Mouse (Mus musculus) hindbrain, embryonic 11.5 days (tissue): ENCODE measurements around the gene Cbarp. TPM values are rescaled to one million over a fixed set of nuclear protein-coding genes. Genes with fewer than 3 reads are reported as not detected.

Experiments used
- ATAC-seq: fragments of 200-750 bp; cut with Nextera tagmentation; 2 replicates; pipeline ENCODE4 v1.8.0; 2017; ENCODE audit warnings: mild to moderate bottlenecking, moderate TSS enrichment, moderate library complexity; ENCODE audit not compliant: low FRiP score
- DNase-seq: peaks from one replicate; pipeline ENCODE4 v3.0.0-alpha.2; 2015; ENCODE audit warnings: low spot score
- H3K27ac ChIP-seq: fragments of 300-500 bp; sonication (generic); 2 replicates; pipeline ENCODE4 v1.5.1; 2014; ENCODE audit warnings: mild to moderate bottlenecking, low read depth, low read length
- H3K27me3 ChIP-seq: fragments of 300-500 bp; sonication (generic); 2 replicates; pipeline ENCODE4 v1.6.1; 2014; ENCODE audit warnings: mild to moderate bottlenecking, low read length, moderate library complexity, mixed read lengths; ENCODE audit not compliant: control insufficient read depth, insufficient read depth
- H3K36me3 ChIP-seq: fragments of 300-500 bp; sonication (generic); 2 replicates; pipeline ENCODE4 v1.6.1; 2014; ENCODE audit warnings: mild to moderate bottlenecking, low read length, moderate library complexity, mixed read lengths; ENCODE audit not compliant: control insufficient read depth, insufficient read depth
- H3K4me1 ChIP-seq: fragments of 300-500 bp; sonication (generic); replicated peaks from 2 replicates; pipeline ENCODE4 v1.6.1; 2014; ENCODE audit warnings: low read length, mixed read lengths; ENCODE audit not compliant: control insufficient read depth, insufficient read depth
- H3K4me2 ChIP-seq: fragments of 300-500 bp; sonication (generic); replicated peaks from 2 replicates; pipeline ENCODE4 v1.6.1; 2014; ENCODE audit warnings: mild to moderate bottlenecking, low read depth, low read length
- H3K4me3 ChIP-seq: fragments of 300-500 bp; sonication (generic); 2 replicates; pipeline ENCODE4 v1.5.1; 2014; ENCODE audit warnings: low read depth, low read length
- H3K9ac ChIP-seq: fragments of 300-500 bp; sonication (generic); 2 replicates; pipeline ENCODE4 v1.6.1; 2014; ENCODE audit warnings: low read depth, low read length
- H3K9me3 ChIP-seq: fragments of 300-500 bp; sonication (generic); 2 replicates; pipeline ENCODE4 v1.6.1; 2016; ENCODE audit warnings: low read length; ENCODE audit not compliant: control insufficient read depth
- whole genome bisulfite sequencing: fragments of 180-500 bp; shearing (Covaris S2); extraction: QIAGEN DNeasy Blood & Tissue Kit; methylation state at CpG from one replicate; pipeline ENCODE4 v1.1.7; 2014; 5-methylcytosine and 5-hydroxymethylcytosine counted together
- polyA plus RNA-seq: library from polyadenylated mRNA; unstranded; fragments of >200 nt; fragmentation: Nextera tagmentation; extraction: Ambion mirVana; gene quantifications from 2 replicates; pipeline ENCODE4 v1.2.1, GENCODE M21; 2014

Cbarp gene
- polyA plus RNA-seq, 1 experiment from 2014 or later = 16.7 TPM

DNA sequence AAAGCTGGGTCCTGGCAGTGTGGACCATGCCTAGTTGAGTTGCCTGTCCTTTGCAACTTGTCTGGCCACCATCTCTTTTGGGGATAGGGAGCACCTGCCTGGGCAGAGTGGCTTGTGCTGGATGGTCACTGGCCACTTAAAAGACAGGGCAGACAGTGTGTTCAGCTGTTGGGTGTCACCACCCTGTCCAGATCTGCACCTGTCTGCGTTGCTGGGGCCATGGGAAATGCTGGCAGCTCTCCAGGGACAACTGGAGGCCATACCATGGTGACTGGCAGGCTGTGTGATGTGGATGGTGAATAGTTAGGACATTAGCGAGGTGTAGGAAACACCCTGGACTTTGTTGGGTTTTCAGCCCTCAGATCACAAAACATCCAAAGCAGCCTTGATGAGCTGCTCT is 20.5 kb downstream of the Cbarp start:
- DNase-seq (no peak), ATAC-seq (no peak)
- H3K9ac ChIP-seq = no peak overlapping the region
- no peaks in the 10 kb centered on the region for H3K27me3 ChIP-seq
- H3K4me2 ChIP-seq = no peak overlapping the region
- WGBS = 88% methylated on average over 2 of the region's 2 CpGs
- H3K9me3 ChIP-seq = no peaks in the 10 kb centered on the region
- H3K36me3 ChIP-seq = peaks cover 5% of the 10 kb centered on the region; the same call in 1 of the 2 replicates
- peaks cover 16% of the 10 kb centered on the region for H3K4me1 ChIP-seq
- no peak overlapping the region for H3K4me3 ChIP-seq
- no peak overlapping the region for H3K27ac ChIP-seq

DNA sequence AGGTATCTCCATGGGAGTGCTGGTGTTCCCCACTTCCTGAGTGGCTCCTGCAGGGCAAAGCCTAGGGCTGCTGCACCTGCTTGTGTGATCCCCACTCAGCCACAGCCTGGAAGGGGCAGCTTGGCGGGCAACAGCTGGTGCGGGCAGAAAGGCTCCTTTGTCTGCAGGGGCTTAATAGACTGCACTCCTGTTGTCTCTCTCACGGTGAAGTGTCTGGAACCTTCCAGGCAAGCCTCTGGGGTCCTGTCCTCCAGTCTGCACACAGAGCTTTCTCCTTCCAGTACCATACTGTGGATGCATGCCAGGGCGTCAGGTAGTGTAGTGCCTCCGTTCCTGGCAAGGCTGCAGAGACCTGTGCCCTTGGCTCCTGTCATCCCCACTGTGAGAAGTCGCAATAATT is 22.1 kb downstream of the Cbarp start:
- ATAC-seq (no peak), DNase-seq (no peak)
- WGBS = 62% methylated on average over 6 of the region's 6 CpGs
- Histone ChIP-seq H3K27me3 (no peaks in the 10 kb centered on the region), H3K27ac (peak overlapping the region; percentile 24; the same call in 1 of the 2 replicates), H3K4me2 (peak overlapping the region; percentile 11; the same call in 1 of the 2 replicates), H3K36me3 (no peaks in the 10 kb centered on the region), H3K4me3 (peak overlapping the region; percentile 94; the same call in 1 of the 2 replicates), H3K4me1 (peaks cover 16% of the 10 kb centered on the region), H3K9ac (no peak overlapping the region), H3K9me3 (no peaks in the 10 kb centered on the region)

DNA sequence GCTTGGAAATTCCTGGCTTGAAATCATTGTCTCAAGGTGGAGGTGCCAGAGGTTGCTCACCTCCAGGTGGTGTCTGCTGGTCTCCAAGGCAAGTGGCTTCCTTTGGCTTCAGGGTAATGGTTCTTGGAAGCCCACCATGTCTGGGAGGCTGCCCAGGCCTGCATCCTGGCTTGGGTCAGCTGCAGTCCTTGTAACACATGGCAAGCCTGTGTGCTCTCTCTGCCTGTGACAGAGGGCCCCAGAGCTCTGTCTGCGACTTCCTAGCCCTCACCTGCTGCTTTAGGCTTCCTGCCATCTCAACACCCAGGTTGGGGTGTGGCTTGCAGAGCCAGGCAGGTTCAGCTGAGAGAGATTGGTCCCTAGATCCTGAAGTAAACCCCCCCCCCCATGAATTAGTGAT is 22.9 kb downstream of the Cbarp start:
- peak overlapping the region; percentile 94 for H3K4me3 ChIP-seq
- ATAC-seq = no peak
- H3K4me1 ChIP-seq = peaks cover 16% of the 10 kb centered on the region
- no peaks in the 10 kb centered on the region for H3K9me3 ChIP-seq
- H3K9ac ChIP-seq = peak overlapping the region; percentile 84; the same call in 1 of the 2 replicates
- no peaks in the 10 kb centered on the region for H3K27me3 ChIP-seq
- H3K4me2 ChIP-seq = peak overlapping the region; percentile 58
- no peaks in the 10 kb centered on the region for H3K36me3 ChIP-seq
- DNase-seq = no peak
- WGBS = 64% methylated on average over 1 of the region's 1 CpGs
- H3K27ac ChIP-seq = no peak overlapping the region

DNA sequence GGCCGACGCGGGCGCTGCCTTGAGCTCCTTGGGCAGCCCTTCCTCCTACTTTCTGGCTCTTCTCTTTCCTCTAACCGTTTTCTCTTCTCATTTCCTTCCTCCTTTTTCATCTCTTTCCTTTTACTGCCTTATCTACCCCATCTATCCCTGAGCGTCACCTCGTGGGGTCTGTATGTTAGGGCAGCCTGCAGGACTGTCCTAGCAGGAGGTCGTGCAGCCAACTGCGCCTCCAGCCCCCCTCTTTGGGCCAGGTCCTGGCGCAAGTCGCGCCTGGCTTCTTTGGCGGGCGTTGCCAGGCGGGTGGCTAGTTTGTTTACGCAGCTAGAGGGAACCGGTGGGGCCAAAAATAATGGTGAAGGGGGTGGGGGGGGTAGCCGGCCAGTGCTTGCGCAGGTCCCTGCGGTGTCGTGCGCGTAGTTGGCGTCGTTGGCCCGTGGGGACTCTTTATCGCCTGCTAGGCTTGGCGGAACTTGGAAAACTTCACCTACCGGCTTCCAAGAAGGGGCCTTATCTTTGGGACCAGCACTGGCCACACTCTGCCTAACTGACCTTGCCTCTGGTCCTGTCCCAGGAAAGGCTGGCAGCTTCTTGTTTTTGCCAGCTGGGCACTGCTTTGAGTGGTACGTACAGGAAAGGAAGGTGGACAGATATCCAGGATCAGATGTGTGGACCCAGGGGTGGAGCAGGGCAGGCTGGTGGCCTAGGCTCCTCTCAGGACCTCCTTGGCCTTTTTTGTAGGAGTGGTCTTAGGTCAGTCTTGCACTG is 23.5 kb downstream of the Cbarp start:
- Histone ChIP-seq H3K27ac (no peak overlapping the region), H3K4me1 (peaks cover 16% of the 10 kb centered on the region), H3K4me3 (peak overlapping the region; percentile 94), H3K27me3 (no peaks in the 10 kb centered on the region), H3K4me2 (peak overlapping the region; percentile 58), H3K36me3 (no peaks in the 10 kb centered on the region), H3K9ac (peak overlapping the region; percentile 84), H3K9me3 (no peaks in the 10 kb centered on the region)
- ATAC-seq = no peak
- DNase-seq = no peak
- WGBS = 5% methylated on average over 30 of the region's 30 CpGs

DNA sequence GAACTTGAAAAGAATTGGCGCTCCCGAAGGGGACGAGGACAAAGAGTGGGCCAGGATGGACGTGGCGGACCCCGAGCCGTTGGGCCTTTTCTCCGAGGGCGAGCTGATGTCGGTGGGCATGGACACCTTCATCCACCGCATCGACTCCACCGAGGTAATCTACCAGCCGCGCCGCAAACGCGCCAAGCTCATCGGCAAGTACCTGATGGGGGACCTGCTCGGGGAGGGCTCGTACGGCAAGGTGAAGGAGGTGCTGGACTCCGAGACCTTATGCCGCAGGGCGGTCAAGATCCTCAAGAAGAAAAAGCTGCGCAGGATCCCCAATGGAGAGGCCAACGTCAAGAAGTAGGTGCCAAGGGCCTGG is 24.1 kb downstream of the Cbarp start:
- DNase-seq = peak; percentile 58
- Histone ChIP-seq H3K36me3 (no peaks in the 10 kb centered on the region), H3K27ac (no peak overlapping the region), H3K4me3 (peak overlapping the region; percentile 94), H3K4me2 (peak overlapping the region; percentile 58), H3K4me1 (peaks cover 16% of the 10 kb centered on the region), H3K27me3 (no peaks in the 10 kb centered on the region), H3K9me3 (no peaks in the 10 kb centered on the region), H3K9ac (peak overlapping the region; percentile 84)
- ATAC-seq = no peak
- under 1% methylated on average over 27 of the region's 27 CpGs for WGBS

DNA sequence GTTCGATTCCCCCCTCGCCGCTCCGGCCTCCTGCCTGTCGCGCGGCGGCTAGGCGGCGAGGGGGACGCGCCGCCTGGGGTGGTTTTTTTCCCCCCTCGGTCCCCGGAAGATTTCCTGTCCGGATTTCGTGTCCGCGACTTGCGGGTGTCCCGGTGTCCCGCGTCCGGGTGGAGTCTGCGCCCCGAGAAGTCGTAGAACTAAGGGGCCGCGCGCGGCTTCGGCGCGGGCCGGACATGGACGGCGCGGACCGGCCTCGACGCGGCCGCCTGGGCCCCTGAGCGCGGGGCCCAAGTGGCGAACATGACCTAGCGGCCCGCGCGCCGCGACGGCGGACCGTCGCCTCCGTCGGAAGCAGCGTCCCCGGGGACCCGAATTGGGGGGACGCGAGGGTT is 24.7 kb downstream of the Cbarp start:
- H3K9ac ChIP-seq = peak overlapping the region; percentile 84
- no peaks in the 10 kb centered on the region for H3K36me3 ChIP-seq
- peak overlapping the region; percentile 94 for H3K4me3 ChIP-seq
- no peaks in the 10 kb centered on the region for H3K27me3 ChIP-seq
- H3K9me3 ChIP-seq = no peaks in the 10 kb centered on the region
- peak overlapping the region; percentile 58 for H3K4me2 ChIP-seq
- 1% methylated on average over 50 of the region's 63 CpGs for WGBS
- H3K27ac ChIP-seq = peak overlapping the region; percentile 65; the same call in 1 of the 2 replicates
- no peak for ATAC-seq
- no peak for DNase-seq
- H3K4me1 ChIP-seq = peaks cover 16% of the 10 kb centered on the region

DNA sequence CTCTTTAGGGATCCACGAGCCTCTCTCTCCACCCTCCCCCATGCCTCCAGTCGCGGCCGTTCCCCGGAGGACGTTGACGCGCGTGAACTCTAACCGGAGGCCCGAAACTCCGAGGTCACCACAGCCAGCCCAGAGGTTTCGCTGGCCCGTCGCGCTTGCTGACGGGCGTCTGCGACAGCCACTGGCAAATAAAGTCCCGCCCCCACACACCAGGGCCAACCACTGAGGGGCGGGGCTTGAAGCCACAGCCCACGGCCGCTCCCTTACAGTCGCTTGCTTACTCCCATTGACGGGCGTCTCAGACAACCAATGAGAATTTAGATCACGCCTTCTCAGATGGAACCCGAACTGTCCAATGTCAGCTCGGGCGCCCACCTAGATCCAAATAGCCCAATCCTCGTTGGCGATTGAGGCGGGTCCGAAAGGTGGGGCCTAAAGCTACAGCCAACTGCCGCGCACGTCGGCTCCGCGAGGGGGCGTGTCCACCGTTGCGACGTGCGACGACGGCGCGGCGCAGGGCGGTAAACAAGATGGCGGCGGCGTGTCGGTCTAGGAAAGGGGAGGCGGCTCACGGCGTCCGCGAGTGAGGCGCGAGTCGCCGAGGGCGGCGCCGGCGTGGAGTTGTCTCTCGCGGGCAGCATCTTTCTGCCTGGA is 25.2 kb downstream of the Cbarp start, which contains the start of gene Stk11:
Gene Stk11, plus strand, starts transcription at position 514 of the 654 bp plus-strand sequence.
- Histone ChIP-seq H3K36me3 (no peaks in the 10 kb centered on the region), H3K4me1 (peaks cover 16% of the 10 kb centered on the region), H3K9ac (peak within 1 kb of the TSS; percentile 84), H3K4me2 (peak within 1 kb of the TSS; percentile 58), H3K9me3 (no peaks in the 10 kb centered on the region), H3K27me3 (no peaks in the 10 kb centered on the region), H3K27ac (peak within 1 kb of the TSS; percentile 65), H3K4me3 (peak within 1 kb of the TSS; percentile 94)
- DNase-seq = peak; percentile 99
- peak; percentile 99 for ATAC-seq
- under 1% methylated on average over 66 of the region's 70 CpGs for WGBS

DNA sequence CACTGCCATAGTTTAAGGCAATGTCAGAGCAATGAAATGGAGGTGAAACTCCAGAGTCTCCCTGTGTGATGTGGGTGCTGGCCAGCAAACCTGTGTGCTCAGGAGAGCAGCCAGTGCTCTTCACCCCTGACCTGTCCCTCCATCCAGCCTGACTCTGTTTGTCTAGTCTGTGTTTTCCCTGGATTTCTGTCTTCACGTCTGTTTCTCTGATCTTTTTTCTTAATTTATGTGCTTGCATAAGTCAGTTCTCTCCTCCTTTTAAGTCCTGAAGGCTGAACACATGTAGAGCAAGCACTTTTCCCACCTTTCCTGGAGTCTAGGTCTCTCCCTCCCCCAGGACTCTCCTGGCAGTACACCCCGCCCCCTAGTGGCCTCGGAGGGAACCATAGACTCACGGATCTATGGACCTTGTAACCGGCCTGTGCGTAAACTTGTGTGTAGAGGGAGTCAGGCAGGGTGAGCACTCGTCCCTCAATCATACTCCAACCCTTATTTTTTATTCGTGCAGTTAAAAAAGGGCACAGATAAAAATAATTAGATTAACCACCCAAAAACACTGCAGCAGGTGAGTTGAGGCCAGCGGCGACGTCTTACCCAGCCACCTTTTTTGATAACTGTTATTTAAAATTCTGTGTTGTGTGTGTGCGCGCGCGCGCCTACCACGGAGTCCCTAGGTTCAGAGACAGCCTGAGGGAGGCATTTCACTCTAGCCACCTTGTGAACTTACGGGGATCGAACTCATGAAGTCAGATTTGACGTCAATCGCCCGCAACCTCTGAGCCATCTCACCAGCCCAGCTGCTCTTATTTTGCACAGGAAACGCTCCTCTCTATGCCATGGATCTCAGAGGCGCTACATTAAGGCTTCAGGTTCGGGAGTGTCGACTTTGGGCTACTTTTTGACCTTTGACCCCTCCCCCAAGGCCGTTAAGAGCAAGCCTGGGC is 26.0 kb downstream of the Cbarp start:
- DNase-seq (peak; percentile 95), ATAC-seq (peak; percentile 44)
- H3K9ac ChIP-seq = peak overlapping the region; percentile 45
- H3K27me3 ChIP-seq = no peaks in the 10 kb centered on the region
- peak overlapping the region; percentile 58 for H3K4me2 ChIP-seq
- no peaks in the 10 kb centered on the region for H3K36me3 ChIP-seq
- peak overlapping the region; percentile 94 for H3K4me3 ChIP-seq
- peak overlapping the region; percentile 47; the same call in 1 of the 2 replicates for H3K27ac ChIP-seq
- peaks cover 16% of the 10 kb centered on the region for H3K4me1 ChIP-seq
- 2% methylated on average over 27 of the region's 27 CpGs for whole genome bisulfite sequencing
- no peaks in the 10 kb centered on the region for H3K9me3 ChIP-seq
